20 mouse cellular contexts compared by ENCODE assay signal in the genomic region with DNA sequence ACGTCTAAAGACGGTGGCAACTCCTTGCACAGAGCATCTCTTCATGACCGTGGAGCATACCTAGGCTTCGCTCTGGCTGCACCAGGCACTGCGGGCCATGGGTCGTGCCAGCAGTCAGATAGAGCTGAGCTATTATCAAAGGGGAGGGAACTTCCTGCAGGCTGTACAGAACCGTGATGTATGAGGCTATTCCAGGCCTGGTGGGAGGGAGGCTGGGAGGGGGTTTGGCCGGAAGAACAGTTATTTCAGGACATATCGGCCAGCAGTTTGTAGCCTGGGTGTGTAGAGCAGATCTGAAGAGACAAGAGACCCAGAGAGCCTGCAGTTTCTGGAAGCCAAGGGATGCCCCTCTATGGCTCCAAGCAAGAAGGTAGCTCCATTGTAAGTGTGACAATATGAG.
DNase-seq lines count a peak whose midpoint lies in the region; ATAC-seq and TF ChIP-seq lines count a peak whose summit lies in the region.
"Had no signal": no experiment of that assay in that cellular context is flagged by ENCODE, and none has a peak within 500 bp of the region (broad histone marks: within the 10 kb centered on the region; RNA-seq: fewer than 3 reads in every experiment).

No protein-coding gene starts in this region.

- no peak for DNase-seq in frontal cortex, postnatal 25 days (ENCODE audit: low spot score in 2 of 2)
- DNase-seq in left cerebral cortex, adult 2 months (ENCODE audit: extremely low spot score in 1 of 2, low spot score in 2 of 2) = peak in 1 of 2 experiments; percentile 35
- no peak for DNase-seq in left cerebral cortex, postnatal 4 days
- DNase-seq in brain, adult 2 months (ENCODE audit: low read depth, low spot score) = peak; percentile 76
- peak; percentile 27 for DNase-seq in kidney, postnatal 10 days
- no peak for DNase-seq in spleen, postnatal 10 days (ENCODE audit: low spot score in 2 of 2)
- no peak for DNase-seq in lung, postnatal 4 days
- DNase-seq: adrenal gland, postnatal 25 days; heart, adult 18-20 months; lung, embryonic 14.5 days; midbrain, embryonic 14.5 days; thymus, postnatal 25 days had no signal

- H3K4me3 ChIP-seq in left cerebral cortex, adult 2 months = no peak overlapping the region
- H3K4me3 ChIP-seq: embryonic facial prominence, embryonic 10.5 days; erythroblast, embryonic 14.5 days; forebrain, embryonic 15.5 days; limb, embryonic 10.5 days; myocyte had no signal

- H3K27ac ChIP-seq in left cerebral cortex, adult 2 months = peak overlapping the region; percentile 89
- H3K27ac ChIP-seq: embryonic facial prominence, embryonic 10.5 days; forebrain, embryonic 15.5 days; limb, embryonic 10.5 days had no signal

- peak; percentile 30; the same call in 1 of the 2 replicates for ATAC-seq in frontal cortex, adult (ENCODE audit: low TSS enrichment)
- ATAC-seq: activated CD4-positive, CD25-positive, alpha-beta regulatory T cell, adult 4 months; forebrain, embryonic 15.5 days; Patski had no signal

- intact Hi-C loops in left cerebral cortex, adult 2 months (cut with DNase I) = loop anchor here (2.0 to 5.0 kb wide), 2 partner anchors 32 to 69 kb away; a partner anchor contains a TSS
- intact Hi-C loops in left cerebral cortex, postnatal 4 days (cut with DNase I) = no loop called here

- TF ChIP-seq CTCF in left cerebral cortex, adult 2 months (IDR thresholded peaks at IDR 0.05) = no peak

Comparison
In these comparisons a context has a peak if more than half of its experiments do, and no peak if none do; other contexts are left out.
1. DNase-seq: peak in brain, adult 2 months (single experiment) and kidney, postnatal 10 days (single experiment); none in frontal cortex, postnatal 25 days (0 of 2), left cerebral cortex, postnatal 4 days (single experiment), spleen, postnatal 10 days (0 of 2) and lung, postnatal 4 days (0 of 2).